Mouse (Mus musculus) spleen, adult 2 months (tissue): ENCODE measurements around the gene Fads2.

Experiments
- CTCF ChIP-seq: fragments of 200-500 bp; IDR thresholded peaks from 2 replicates; pipeline ENCODE4 v1.5.1; 2011; ENCODE audit warnings: mild to moderate bottlenecking, inconsistent platforms; ENCODE audit not compliant: insufficient read depth, insufficient read length, insufficient replicate concordance; ENCODE audit errors: extremely low read depth
- POLR2A ChIP-seq: fragments of 200-500 bp; IDR thresholded peaks from 2 replicates; pipeline ENCODE4 v1.6.1; 2011; ENCODE audit warnings: low read depth, low read length, inconsistent platforms

DNA sequence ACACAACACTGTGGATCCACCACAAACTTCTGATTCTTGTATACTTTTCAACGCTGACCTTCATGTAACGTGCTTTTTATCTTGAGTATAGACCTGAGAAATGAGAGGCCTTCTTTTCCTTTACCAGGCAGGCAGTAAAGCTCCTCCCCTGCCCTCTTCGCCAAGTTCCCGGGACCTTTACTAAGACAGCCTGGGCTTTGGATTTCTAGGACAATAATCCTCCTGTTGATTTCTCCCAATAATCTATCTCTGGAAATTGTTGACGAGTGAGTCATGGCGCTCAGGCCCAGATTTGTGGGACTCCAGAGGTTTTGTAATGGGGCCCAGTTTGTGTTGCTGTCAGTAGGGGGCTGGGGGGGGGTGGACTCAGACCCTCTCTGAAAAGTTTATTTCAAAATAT lies 38.2 kb upstream of the Fads2 start:
- TF ChIP-seq POLR2A: no peak
- no peak for TF ChIP-seq CTCF
